Mouse (Mus musculus): ENCODE measurements around the gene Mapk8. TPM values are rescaled to one million over a fixed set of nuclear protein-coding genes. Genes with fewer than 3 reads are reported as not detected.

The Mapk8 gene
- 3.4 and 3.7 TPM in 2 replicates for polyA plus RNA-seq (2015; fragmentation: Nextera tagmentation; extraction: Ambion mirVana)

DNA sequence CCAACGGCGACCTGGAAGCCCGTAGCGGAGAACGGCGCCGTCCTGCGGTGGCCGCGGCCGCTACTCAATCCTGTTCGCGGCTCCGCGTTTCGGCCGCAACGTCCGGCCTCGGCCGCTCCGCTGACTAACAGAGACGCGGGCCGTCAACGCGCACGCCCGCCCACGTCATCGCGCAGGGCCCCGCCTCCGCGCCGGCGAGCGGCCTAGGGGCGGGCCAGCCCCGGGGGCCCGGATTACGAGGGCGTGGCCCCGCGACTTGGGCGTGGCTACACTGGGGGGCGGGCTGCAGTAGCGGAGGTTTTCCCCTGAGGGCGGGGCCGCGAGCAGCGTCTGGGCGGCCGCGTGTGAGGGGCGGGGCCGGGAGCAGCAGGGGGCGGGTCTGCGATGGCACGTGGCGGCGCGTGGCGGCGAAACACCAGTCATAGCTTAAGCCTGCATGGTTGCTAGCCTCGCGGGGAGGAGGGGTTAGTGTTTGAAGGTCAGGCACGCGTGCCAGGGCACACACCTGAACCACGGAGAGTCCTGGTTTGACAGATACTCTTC, at the start of gene Mapk8:
Mapk8 (minus strand) TSS at position 132 of the 543 bp plus-strand sequence.
- Histone ChIP-seq H3K4me3 (replicated peaks) (peak within 1 kb of the TSS; percentile 85), H3K27ac (replicated peaks) (peak within 1 kb of the TSS; percentile 80), H3K9me3 (replicated peaks) (no peaks in the 10 kb centered on the region), H3K27me3 (peaks cover 11% of the 10 kb centered on the region; the same call in 1 of the 2 replicates), H3K36me3 (replicated peaks) (no peaks in the 10 kb centered on the region), H3K4me2 (peak within 1 kb of the TSS; percentile 87), H3K4me1 (replicated peaks) (peaks cover 20% of the 10 kb centered on the region), H3K9ac (peak within 1 kb of the TSS; percentile 86)
- under 1% methylated on average over 70 of the region's 70 CpGs for WGBS (ENCODE audit: insufficient replicate concordance)
- peak; percentile 98 for ATAC-seq (ENCODE audit: insufficient read depth)

GRCm38 (mm10) chr14:33495226-33495625, 48.3 kb upstream of the Mapk8 start:
- ATAC-seq (ENCODE audit: insufficient read depth): no peak
- H3K27me3 ChIP-seq: no peaks in the 10 kb centered on the region
- no peak overlapping the region for H3K4me3 ChIP-seq (replicated peaks)
- WGBS (ENCODE audit: insufficient replicate concordance): 51% methylated on average over 4 of the region's 4 CpGs
- no peaks in the 10 kb centered on the region for H3K36me3 ChIP-seq (replicated peaks)
- no peaks in the 10 kb centered on the region for H3K9me3 ChIP-seq (replicated peaks)
- H3K4me1 ChIP-seq (replicated peaks): no peaks in the 10 kb centered on the region
- H3K27ac ChIP-seq (replicated peaks): no peak overlapping the region
- no peak overlapping the region for H3K4me2 ChIP-seq
- H3K9ac ChIP-seq: no peak overlapping the region

DNA sequence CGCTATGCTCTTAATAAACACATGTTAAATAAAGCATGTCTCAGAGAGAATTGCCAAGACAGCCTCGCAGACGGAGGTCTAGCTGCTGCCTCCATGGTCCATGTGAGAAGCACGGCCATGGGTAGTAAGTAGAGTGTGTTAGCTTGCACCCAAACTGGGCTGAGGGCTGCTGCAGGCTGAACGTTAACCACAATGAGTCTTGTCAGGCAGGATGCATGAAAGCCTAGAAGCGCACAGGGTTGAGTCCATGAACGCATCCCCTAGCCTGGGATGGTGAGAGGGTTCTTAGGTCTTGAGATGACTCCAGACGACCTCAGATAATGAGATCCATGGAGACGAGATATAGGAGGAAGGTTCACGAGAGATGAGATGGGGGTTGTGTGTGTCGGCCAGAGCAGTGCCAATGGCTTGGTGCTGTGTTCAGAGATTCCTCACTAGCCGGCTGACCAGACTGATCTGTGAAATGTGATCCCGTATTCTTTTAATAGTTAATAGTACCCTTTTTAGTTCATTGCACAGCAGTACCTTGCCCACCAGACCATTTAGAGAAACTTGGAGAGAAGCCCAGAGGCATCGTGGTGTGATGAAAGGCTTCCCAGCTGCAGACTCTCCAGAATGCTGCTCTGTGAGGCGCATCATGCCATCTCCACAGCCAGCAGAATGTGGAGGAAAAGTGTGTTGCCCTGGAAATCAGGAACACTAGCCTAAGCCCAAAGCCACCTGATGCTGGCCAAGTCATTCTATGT, 41.0 kb upstream of the Mapk8 start:
- H3K9me3 ChIP-seq (replicated peaks): no peaks in the 10 kb centered on the region
- no peaks in the 10 kb centered on the region for H3K4me1 ChIP-seq (replicated peaks)
- H3K4me2 ChIP-seq: no peak overlapping the region
- no peak overlapping the region for H3K4me3 ChIP-seq (replicated peaks)
- 65% methylated on average over 15 of the region's 15 CpGs for WGBS (ENCODE audit: insufficient replicate concordance)
- no peak overlapping the region for H3K27ac ChIP-seq (replicated peaks)
- no peaks in the 10 kb centered on the region for H3K27me3 ChIP-seq
- no peaks in the 10 kb centered on the region for H3K36me3 ChIP-seq (replicated peaks)
- ATAC-seq (ENCODE audit: insufficient read depth): no peak
- no peak overlapping the region for H3K9ac ChIP-seq

- H3K36me3 ChIP-seq (replicated peaks): no peaks in the 10 kb centered on the region
- H3K4me1 ChIP-seq (replicated peaks): no peaks in the 10 kb centered on the region
- WGBS (ENCODE audit: insufficient replicate concordance): 79% methylated on average over 3 of the region's 3 CpGs
- no peak overlapping the region for H3K9ac ChIP-seq
- H3K27ac ChIP-seq (replicated peaks): no peak overlapping the region
- ATAC-seq (ENCODE audit: insufficient read depth): no peak
- no peak overlapping the region for H3K4me2 ChIP-seq
- H3K4me3 ChIP-seq (replicated peaks): no peak overlapping the region
- H3K27me3 ChIP-seq: no peaks in the 10 kb centered on the region
- H3K9me3 ChIP-seq (replicated peaks): no peaks in the 10 kb centered on the region
Measured at GRCm38 (mm10) chr14:33481991-33482390, 35.0 kb upstream of the Mapk8 start.

- Histone ChIP-seq H3K27ac (replicated peaks) (no peak overlapping the region), H3K4me2 (no peak overlapping the region), H3K9me3 (replicated peaks) (no peaks in the 10 kb centered on the region), H3K9ac (no peak overlapping the region), H3K4me3 (replicated peaks) (no peak overlapping the region), H3K4me1 (replicated peaks) (no peaks in the 10 kb centered on the region), H3K36me3 (replicated peaks) (no peaks in the 10 kb centered on the region), H3K27me3 (no peaks in the 10 kb centered on the region)
- WGBS (ENCODE audit: insufficient replicate concordance): 17% methylated on average over 3 of the region's 3 CpGs
- no peak for ATAC-seq (ENCODE audit: insufficient read depth)
Measured at GRCm38 (mm10) chr14:33476094-33476760, 29.3 kb upstream of the Mapk8 start.

GRCm38 (mm10) chr14:33474461-33474860, 27.5 kb upstream of the Mapk8 start:
- ATAC-seq (ENCODE audit: insufficient read depth): no peak
- WGBS (ENCODE audit: insufficient replicate concordance): 28% methylated on average over 2 of the region's 2 CpGs
- no peak overlapping the region for H3K9ac ChIP-seq
- no peak overlapping the region for H3K4me2 ChIP-seq
- H3K9me3 ChIP-seq (replicated peaks): no peaks in the 10 kb centered on the region
- H3K4me1 ChIP-seq (replicated peaks): no peaks in the 10 kb centered on the region
- no peaks in the 10 kb centered on the region for H3K36me3 ChIP-seq (replicated peaks)
- H3K27me3 ChIP-seq: no peaks in the 10 kb centered on the region
- no peak overlapping the region for H3K27ac ChIP-seq (replicated peaks)
- H3K4me3 ChIP-seq (replicated peaks): no peak overlapping the region

GRCm38 (mm10) chr14:33471331-33471730, 24.4 kb upstream of the Mapk8 start, which contains the start of gene Frmpd2:
Gene Frmpd2 (plus strand): TSS chr14:33471696.
- no peaks in the 10 kb centered on the region for H3K9me3 ChIP-seq (replicated peaks)
- no peaks in the 10 kb centered on the region for H3K27me3 ChIP-seq
- no peaks in the 10 kb centered on the region for H3K36me3 ChIP-seq (replicated peaks)
- no peak within 1 kb of the TSS for H3K4me2 ChIP-seq
- no peak within 1 kb of the TSS for H3K9ac ChIP-seq
- no peak within 1 kb of the TSS for H3K27ac ChIP-seq (replicated peaks)
- 48% methylated on average over 3 of the region's 3 CpGs for WGBS (ENCODE audit: insufficient replicate concordance)
- ATAC-seq (ENCODE audit: insufficient read depth): no peak
- no peaks in the 10 kb centered on the region for H3K4me1 ChIP-seq (replicated peaks)
- no peak within 1 kb of the TSS for H3K4me3 ChIP-seq (replicated peaks)

GRCm38 (mm10) chr14:33467766-33468165, 20.8 kb upstream of the Mapk8 start:
- H3K4me2 ChIP-seq: no peak overlapping the region
- no peak overlapping the region for H3K4me3 ChIP-seq (replicated peaks)
- no peaks in the 10 kb centered on the region for H3K27me3 ChIP-seq
- H3K4me1 ChIP-seq (replicated peaks): no peaks in the 10 kb centered on the region
- H3K9ac ChIP-seq: no peak overlapping the region
- WGBS (ENCODE audit: insufficient replicate concordance): 63% methylated on average over 6 of the region's 6 CpGs
- ATAC-seq (ENCODE audit: insufficient read depth): no peak
- no peak overlapping the region for H3K27ac ChIP-seq (replicated peaks)
- no peaks in the 10 kb centered on the region for H3K36me3 ChIP-seq (replicated peaks)
- no peaks in the 10 kb centered on the region for H3K9me3 ChIP-seq (replicated peaks)

DNA sequence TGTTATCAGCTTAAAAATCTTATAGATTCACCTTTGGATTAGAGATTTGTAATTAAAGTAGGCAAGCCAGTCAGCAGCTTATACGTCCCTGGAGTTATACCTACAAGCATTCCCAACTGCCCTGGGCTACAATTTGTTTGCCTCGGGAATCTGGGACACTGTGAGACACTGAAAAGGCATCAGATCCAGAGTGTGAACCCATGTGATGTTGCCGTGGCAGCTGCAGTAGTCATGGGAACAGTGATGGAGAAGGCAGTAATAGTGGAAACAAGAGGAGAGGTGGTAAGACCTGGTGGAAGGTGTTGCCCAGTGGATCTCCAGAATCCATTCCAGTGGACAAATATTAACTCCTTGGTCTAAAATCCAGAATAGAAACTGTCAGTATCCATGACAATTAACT, 16.7 kb upstream of the Mapk8 start:
- ATAC-seq (ENCODE audit: insufficient read depth): no peak
- no peaks in the 10 kb centered on the region for H3K4me1 ChIP-seq (replicated peaks)
- no peaks in the 10 kb centered on the region for H3K27me3 ChIP-seq
- no peaks in the 10 kb centered on the region for H3K9me3 ChIP-seq (replicated peaks)
- H3K36me3 ChIP-seq (replicated peaks): no peaks in the 10 kb centered on the region
- H3K4me2 ChIP-seq: no peak overlapping the region
- WGBS (ENCODE audit: insufficient replicate concordance): 59% methylated on average over 3 of the region's 3 CpGs
- no peak overlapping the region for H3K27ac ChIP-seq (replicated peaks)
- H3K4me3 ChIP-seq (replicated peaks): no peak overlapping the region
- no peak overlapping the region for H3K9ac ChIP-seq

GRCm38 (mm10) chr14:33450331-33450730, 3.4 kb upstream of the Mapk8 start:
- H3K4me3 ChIP-seq (replicated peaks): no peak overlapping the region
- no peak for ATAC-seq (ENCODE audit: insufficient read depth)
- H3K9me3 ChIP-seq (replicated peaks): no peaks in the 10 kb centered on the region
- H3K27ac ChIP-seq (replicated peaks): no peak overlapping the region
- peaks cover 14% of the 10 kb centered on the region for H3K4me1 ChIP-seq (replicated peaks)
- peaks cover 11% of the 10 kb centered on the region; the same call in 1 of the 2 replicates for H3K27me3 ChIP-seq
- H3K4me2 ChIP-seq: no peak overlapping the region
- no peaks in the 10 kb centered on the region for H3K36me3 ChIP-seq (replicated peaks)
- no peak overlapping the region for H3K9ac ChIP-seq

GRCm38 (mm10) chr14:33449296-33449840, 2.4 kb upstream of the Mapk8 start:
- H3K9me3 ChIP-seq (replicated peaks): no peaks in the 10 kb centered on the region
- no peak overlapping the region for H3K9ac ChIP-seq
- H3K27ac ChIP-seq (replicated peaks): no peak overlapping the region
- H3K4me2 ChIP-seq: no peak overlapping the region
- H3K4me1 ChIP-seq (replicated peaks): peaks cover 17% of the 10 kb centered on the region
- H3K36me3 ChIP-seq (replicated peaks): no peaks in the 10 kb centered on the region
- no peak for ATAC-seq (ENCODE audit: insufficient read depth)
- WGBS (ENCODE audit: insufficient replicate concordance): 51% methylated on average over 2 of the region's 2 CpGs
- no peak overlapping the region for H3K4me3 ChIP-seq (replicated peaks)
- peaks cover 11% of the 10 kb centered on the region; the same call in 1 of the 2 replicates for H3K27me3 ChIP-seq

All from liver, embryonic 15.5 days (tissue).